Mouse (Mus musculus) midbrain, postnatal 0 days (tissue): ENCODE results near the gene Narfl. TPM values are rescaled to one million over a fixed set of nuclear protein-coding genes. Genes with fewer than 3 reads are reported as not detected.

Experiments used
- ATAC-seq: fragments of 200-750 bp; cut with Nextera tagmentation; 2 replicates; pipeline ENCODE4 v1.8.0; 2017; ENCODE audit warnings: moderate number of reproducible peaks, mild to moderate bottlenecking, moderate TSS enrichment, moderate library complexity; ENCODE audit not compliant: low FRiP score
- DNase-seq: peaks from one replicate; pipeline ENCODE4 v3.0.0-alpha.2; 2015; ENCODE audit warnings: low spot score
- H3K27ac ChIP-seq: fragments of 300-500 bp; sonication (generic); 2 replicates; pipeline ENCODE4 v1.5.1; 2014; ENCODE audit warnings: low read depth, mild to moderate bottlenecking, low read length, mixed read lengths
- H3K27me3 ChIP-seq: fragments of 300-500 bp; sonication (generic); 2 replicates; pipeline ENCODE4 v1.6.1; 2014; ENCODE audit warnings: low read length, control low read depth, mixed read lengths; ENCODE audit not compliant: insufficient read depth
- H3K36me3 ChIP-seq: fragments of 300-500 bp; sonication (generic); 2 replicates; pipeline ENCODE4 v1.6.1; 2014; ENCODE audit warnings: low read length, control low read depth, mixed read lengths; ENCODE audit not compliant: insufficient read depth
- H3K4me1 ChIP-seq: fragments of 300-500 bp; sonication (generic); 2 replicates; pipeline ENCODE4 v1.6.1; 2014; ENCODE audit warnings: mild to moderate bottlenecking, control low read depth, antibody characterized with exemption, low read length, mixed read lengths; ENCODE audit not compliant: insufficient read depth
- H3K4me2 ChIP-seq: fragments of 300-500 bp; sonication (generic); 2 replicates; pipeline ENCODE4 v1.6.1; 2014; ENCODE audit warnings: low read depth, mild to moderate bottlenecking, low read length, mixed read lengths; ENCODE audit not compliant: poor library complexity, severe bottlenecking
- H3K4me3 ChIP-seq: fragments of 300-500 bp; sonication (generic); 2 replicates; pipeline ENCODE4 v1.5.1; 2014; ENCODE audit warnings: low read depth, mild to moderate bottlenecking, low read length, moderate library complexity
- H3K9ac ChIP-seq: fragments of 300-500 bp; sonication (generic); replicated peaks from 2 replicates; pipeline ENCODE4 v1.6.1; 2014; ENCODE audit warnings: mild to moderate bottlenecking, low read length, moderate library complexity, mixed read lengths; ENCODE audit not compliant: poor library complexity, severe bottlenecking
- H3K9me3 ChIP-seq: fragments of 300-500 bp; sonication (generic); 2 replicates; pipeline ENCODE4 v1.6.1; 2016; ENCODE audit warnings: low read length, control low read depth
- CTCF ChIP-seq: IDR thresholded peaks from 2 replicates; pipeline ENCODE4 v1.5.1; 2016; ENCODE audit warnings: antibody characterized with exemption, mild to moderate bottlenecking
- WGBS: fragments of 180-500 bp; shearing (Covaris S2); extraction: QIAGEN DNeasy Blood & Tissue Kit; methylation state at CpG from one replicate; pipeline ENCODE4 v1.1.7; 2014; 5-methylcytosine and 5-hydroxymethylcytosine counted together
- polyA plus RNA-seq: library from polyadenylated mRNA; unstranded; fragments of >200 nt; fragmentation: Nextera tagmentation; extraction: Ambion mirVana; gene quantifications from 2 replicates; pipeline ENCODE4 v1.2.1, GENCODE M21; 2015
- total RNA-seq: library from RNA; depleted of rRNA; stranded (reverse); fragments of >200 nt; gene quantifications from 2 replicates; pipeline ENCODE4 v1.2.3, GENCODE M21; 2014

Gene Narfl
- total and polyA plus RNA-seq, 2 experiments from 2014 or later = 25.1 to 27.3 TPM

DNA sequence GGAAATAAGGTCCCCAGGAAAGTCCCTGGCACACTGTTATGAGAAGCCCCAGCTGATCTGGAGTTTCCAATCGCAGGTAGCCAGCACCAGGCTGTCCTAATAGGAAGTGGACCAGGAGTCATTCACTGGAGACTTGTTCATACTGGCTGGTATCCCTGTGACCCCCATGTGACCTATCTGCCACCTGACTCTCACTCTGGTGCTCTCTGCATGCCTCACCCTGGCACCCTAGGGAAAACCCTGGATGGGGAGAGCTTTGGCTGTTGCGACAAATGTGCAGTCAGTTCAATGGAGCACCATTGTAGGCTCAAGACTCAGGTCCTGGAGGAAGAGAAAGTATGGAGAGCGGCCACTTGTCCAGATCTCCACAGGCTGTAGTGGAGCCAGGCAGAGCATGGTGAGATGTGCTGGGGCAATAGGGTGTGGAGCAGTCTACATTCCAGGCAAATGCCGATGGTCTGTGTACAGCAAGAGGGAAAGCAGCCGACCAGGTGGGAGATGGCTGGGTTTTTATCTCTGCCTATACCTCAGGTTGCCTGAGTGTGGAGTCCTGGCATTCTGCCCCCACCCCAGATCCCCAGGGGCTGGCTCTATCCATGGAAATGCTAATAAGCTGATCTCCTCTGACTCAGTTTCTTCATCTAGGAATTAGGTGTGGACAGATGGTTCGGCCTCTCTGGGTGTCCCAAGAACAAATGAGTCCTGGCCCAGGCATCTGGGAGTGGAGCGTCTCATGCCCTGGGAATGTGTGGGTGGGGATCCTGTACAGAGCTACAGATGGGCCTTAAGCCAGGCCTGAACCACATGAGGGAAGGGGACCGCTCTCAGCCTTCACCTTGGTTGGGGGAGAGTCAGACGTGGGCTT lies 17.0 kb upstream of the Narfl start:
- no peak for DNase-seq
- Histone ChIP-seq H3K4me3 (no peak overlapping the region), H3K27ac (no peak overlapping the region), H3K9ac (no peak overlapping the region), H3K27me3 (no peaks in the 10 kb centered on the region), H3K4me2 (no peak overlapping the region), H3K4me1 (no peaks in the 10 kb centered on the region), H3K9me3 (no peaks in the 10 kb centered on the region), H3K36me3 (no peaks in the 10 kb centered on the region)
- no peak for ATAC-seq
- WGBS = 81% methylated on average over 9 of the region's 9 CpGs
- no peak for TF ChIP-seq CTCF

DNA sequence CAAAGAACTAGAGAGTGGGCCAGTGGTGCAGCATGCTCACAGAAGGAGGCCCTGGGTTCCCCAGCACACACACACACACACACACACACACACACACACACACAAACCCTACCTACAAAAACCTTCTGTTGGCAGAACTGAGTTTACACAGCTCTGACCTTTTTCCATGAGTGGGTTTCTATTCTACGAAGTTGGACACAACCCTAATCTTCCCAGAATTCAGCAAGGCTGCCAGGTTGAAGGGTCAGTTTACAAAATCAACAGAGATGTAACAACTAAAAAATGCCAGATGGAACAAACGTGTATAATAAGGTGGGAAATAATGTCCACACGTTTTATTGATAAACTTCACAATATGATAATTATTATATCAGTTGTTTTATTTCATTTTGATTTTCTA lies 15.9 kb upstream of the Narfl start:
- Histone ChIP-seq H3K27ac (no peak overlapping the region), H3K27me3 (no peaks in the 10 kb centered on the region), H3K4me3 (no peak overlapping the region), H3K4me2 (no peak overlapping the region), H3K9me3 (no peaks in the 10 kb centered on the region), H3K9ac (no peak overlapping the region), H3K4me1 (no peaks in the 10 kb centered on the region), H3K36me3 (no peaks in the 10 kb centered on the region)
- WGBS = 73% methylated on average over 3 of the region's 3 CpGs
- TF ChIP-seq CTCF = no peak
- ATAC-seq = no peak
- DNase-seq = no peak

DNA sequence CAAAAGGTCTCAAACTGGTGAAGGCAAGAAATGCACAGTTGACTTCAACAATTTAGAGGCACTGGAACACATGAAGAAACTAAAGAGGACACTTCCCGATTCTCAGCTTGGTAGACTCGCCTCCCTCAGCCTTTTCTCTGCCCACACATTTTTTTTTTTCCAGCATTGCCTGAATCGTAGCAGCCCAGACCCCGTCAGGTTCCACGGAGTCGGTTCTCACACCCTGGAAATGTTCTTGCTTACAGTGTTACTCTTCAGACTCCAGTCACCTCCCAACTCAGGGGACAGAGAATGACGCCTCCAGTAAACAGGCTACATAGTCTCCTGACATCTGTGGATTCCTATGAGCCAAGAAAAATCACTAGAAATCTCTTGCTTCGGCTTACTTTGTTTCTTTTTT lies 13.4 kb upstream of the Narfl start:
- DNase-seq (no peak), ATAC-seq (no peak)
- Histone ChIP-seq H3K4me3 (no peak overlapping the region), H3K9ac (no peak overlapping the region), H3K27me3 (no peaks in the 10 kb centered on the region), H3K36me3 (no peaks in the 10 kb centered on the region), H3K4me1 (no peaks in the 10 kb centered on the region), H3K27ac (no peak overlapping the region), H3K9me3 (no peaks in the 10 kb centered on the region), H3K4me2 (no peak overlapping the region)
- no peak for TF ChIP-seq CTCF
- WGBS = 70% methylated on average over 8 of the region's 8 CpGs

DNA sequence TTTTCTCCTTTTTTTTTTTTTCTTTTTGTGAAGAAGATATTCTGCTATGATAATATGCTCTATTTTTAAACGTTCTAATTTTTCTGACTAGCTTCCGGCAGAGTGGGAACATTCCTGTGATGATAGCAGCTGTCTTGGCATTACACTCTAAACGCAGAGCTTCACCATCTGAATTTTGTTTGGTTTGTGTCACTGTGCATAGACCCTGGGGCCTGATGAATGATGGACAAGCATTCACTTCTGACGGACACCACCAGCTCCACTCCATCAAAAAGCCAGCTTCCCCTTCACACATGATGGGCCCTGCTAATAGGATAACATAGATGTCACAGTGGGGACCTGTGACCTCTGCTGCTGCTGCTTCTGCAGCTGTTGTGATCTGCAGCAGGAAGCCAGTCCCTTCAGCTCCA lies 12.0 kb upstream of the Narfl start:
- Histone ChIP-seq H3K36me3 (no peaks in the 10 kb centered on the region), H3K4me2 (no peak overlapping the region), H3K27ac (no peak overlapping the region), H3K9me3 (no peaks in the 10 kb centered on the region), H3K9ac (no peak overlapping the region), H3K4me3 (no peak overlapping the region), H3K27me3 (no peaks in the 10 kb centered on the region), H3K4me1 (no peaks in the 10 kb centered on the region)
- ATAC-seq (no peak), DNase-seq (no peak)
- TF ChIP-seq CTCF = no peak
- WGBS = 20% methylated on average over 4 of the region's 4 CpGs

- ATAC-seq (no peak), DNase-seq (no peak)
- H3K27me3 ChIP-seq = no peaks in the 10 kb centered on the region
- WGBS = 24% methylated on average over 3 of the region's 3 CpGs
- no peaks in the 10 kb centered on the region for H3K4me1 ChIP-seq
- no peak overlapping the region for H3K9ac ChIP-seq
- no peak overlapping the region for H3K4me3 ChIP-seq
- no peak overlapping the region for H3K4me2 ChIP-seq
- TF ChIP-seq CTCF = no peak
- no peaks in the 10 kb centered on the region for H3K9me3 ChIP-seq
- no peaks in the 10 kb centered on the region for H3K36me3 ChIP-seq
- no peak overlapping the region for H3K27ac ChIP-seq
These were observed 11.0 kb upstream of the Narfl start for GRCm38 (mm10) chr17:25762591-25762990.

DNA sequence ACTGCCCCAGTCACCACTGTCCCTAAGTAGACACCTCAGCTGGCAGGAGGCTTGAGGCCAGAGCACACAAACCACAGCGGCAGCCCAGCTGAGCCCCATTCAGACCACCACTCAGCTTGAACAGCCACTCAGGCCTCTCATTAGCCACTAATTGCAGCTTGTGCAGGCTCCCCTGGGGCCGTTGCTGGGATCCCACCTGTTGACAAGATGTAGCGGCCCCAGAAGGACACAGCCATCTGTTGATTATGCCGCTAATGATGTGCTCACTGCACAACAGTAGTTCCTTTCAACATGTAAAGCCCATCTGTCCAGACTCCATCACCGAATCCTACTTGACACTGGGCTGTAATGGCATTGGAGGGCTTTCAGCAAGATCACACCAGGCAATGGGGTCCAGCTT lies 7.7 kb upstream of the Narfl start:
- Histone ChIP-seq H3K9me3 (no peaks in the 10 kb centered on the region), H3K9ac (no peak overlapping the region), H3K27me3 (no peaks in the 10 kb centered on the region), H3K36me3 (no peaks in the 10 kb centered on the region), H3K4me2 (no peak overlapping the region), H3K4me3 (no peak overlapping the region), H3K4me1 (no peaks in the 10 kb centered on the region), H3K27ac (no peak overlapping the region)
- WGBS = 55% methylated on average over 5 of the region's 5 CpGs
- no peak for ATAC-seq
- TF ChIP-seq CTCF = no peak
- DNase-seq = peak; percentile 21
